Mouse (Mus musculus): ENCODE results near the gene Praf2. TPM values are rescaled to one million over a fixed set of nuclear protein-coding genes. Genes with fewer than 3 reads are reported as not detected.
A peak's percentile ranks its signal among the peaks of the same experiment; 100 is the strongest.

Gene Praf2
- polyA plus RNA-seq, 1 experiment from 2014 or later: 129 TPM

DNA sequence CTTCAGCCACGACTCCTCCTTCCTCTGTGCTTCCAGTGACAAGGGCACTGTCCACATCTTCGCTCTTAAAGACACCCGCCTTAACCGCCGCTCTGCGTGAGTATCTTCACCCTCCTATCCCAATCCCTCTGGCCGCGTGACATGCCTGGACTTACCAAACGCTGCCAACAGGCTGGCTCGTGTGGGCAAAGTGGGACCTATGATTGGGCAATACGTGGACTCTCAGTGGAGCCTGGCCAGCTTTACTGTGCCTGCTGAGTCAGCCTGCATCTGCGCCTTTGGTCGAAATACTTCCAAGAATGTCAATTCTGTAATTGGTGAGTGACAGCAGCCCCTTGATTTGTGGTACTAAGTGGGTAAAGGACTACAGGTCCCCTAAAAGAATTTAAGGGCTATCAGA is 1.1 kb upstream of the Praf2 start:
- ATAC-seq (ENCODE audit: low FRiP score): no peak
- no peak for DNase-seq (ENCODE audit: low spot score)
- no peak overlapping the region for H3K4me3 ChIP-seq (replicated peaks; ENCODE audit: low read length)
- H3K27ac ChIP-seq: no peak overlapping the region
- peaks cover 3% of the 10 kb centered on the region; the same call in 1 of the 2 replicates for H3K4me1 ChIP-seq (replicated peaks; ENCODE audit: control insufficient read depth, insufficient read depth, low read length)
- H3K9ac ChIP-seq: no peak overlapping the region
- no peak overlapping the region for H3K4me2 ChIP-seq (replicated peaks)
- H3K36me3 ChIP-seq (replicated peaks; ENCODE audit: control insufficient read depth, insufficient read depth): peaks cover 5% of the 10 kb centered on the region; the same call in 1 of the 2 replicates
- no peaks in the 10 kb centered on the region for H3K27me3 ChIP-seq (ENCODE audit: control insufficient read depth, insufficient read depth, low read length)
- 95% methylated on average over 13 of the region's 13 CpGs for WGBS
- no peaks in the 10 kb centered on the region for H3K9me3 ChIP-seq (ENCODE audit: control insufficient read depth, low read length)

DNA sequence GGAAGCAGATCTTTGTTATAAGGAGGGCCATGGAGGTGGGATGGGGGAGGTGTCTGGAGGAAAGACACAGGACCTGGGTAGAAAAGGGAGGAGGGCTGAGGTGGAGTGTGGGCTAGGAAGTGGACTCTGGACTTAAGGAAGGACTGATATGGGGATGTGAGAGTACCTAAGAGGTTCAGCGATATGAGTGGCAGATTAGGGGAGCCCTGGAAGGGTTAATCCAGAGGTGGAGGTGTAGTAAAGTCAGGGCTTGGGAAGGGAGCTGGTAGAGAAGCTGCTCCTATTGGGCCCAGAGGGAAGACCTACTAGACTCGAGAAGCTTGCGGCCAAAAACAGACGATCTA is 655 bp downstream of the Praf2 start:
- 36% methylated on average over 4 of the region's 4 CpGs for WGBS
- no peak for ATAC-seq (ENCODE audit: low FRiP score)

DNA sequence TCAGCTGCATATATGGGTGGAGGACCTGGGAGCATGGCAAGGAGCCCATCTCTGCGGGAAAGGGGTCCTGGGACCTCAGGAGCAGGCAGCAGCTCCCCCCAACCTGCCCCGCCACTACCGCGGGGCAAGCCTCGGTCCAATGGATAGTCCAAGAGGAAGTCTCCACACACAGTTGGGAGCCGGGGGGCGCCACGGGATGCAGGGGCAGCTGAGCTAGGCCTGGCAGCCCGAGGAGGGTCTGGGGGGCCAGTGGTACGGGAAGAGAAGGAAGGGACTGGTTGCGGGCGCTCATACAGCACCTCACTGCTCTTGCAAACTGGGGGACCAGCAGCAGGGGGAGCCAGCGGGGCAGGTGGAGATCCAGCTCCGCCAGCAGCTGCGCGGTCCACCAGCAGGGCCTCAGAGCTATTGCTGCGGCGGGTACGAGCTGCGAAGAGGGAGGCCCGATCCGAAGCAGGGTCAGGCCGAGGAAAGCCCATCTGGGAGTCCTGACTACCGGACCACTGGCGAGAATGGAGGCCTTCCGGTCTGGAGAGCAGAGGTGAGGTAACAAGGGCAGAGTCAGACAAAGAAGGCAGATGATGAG is 5.4 kb downstream of the Praf2 start:
- Histone ChIP-seq H3K4me3 (replicated peaks; ENCODE audit: low read length) (no peak overlapping the region), H3K4me1 (replicated peaks; ENCODE audit: control insufficient read depth, insufficient read depth, low read length) (peaks cover 3% of the 10 kb centered on the region; the same call in 1 of the 2 replicates), H3K27ac (no peak overlapping the region), H3K36me3 (replicated peaks; ENCODE audit: control insufficient read depth, insufficient read depth) (peaks cover 19% of the 10 kb centered on the region), H3K9ac (no peak overlapping the region), H3K4me2 (replicated peaks) (no peak overlapping the region), H3K27me3 (ENCODE audit: control insufficient read depth, insufficient read depth, low read length) (no peaks in the 10 kb centered on the region), H3K9me3 (ENCODE audit: control insufficient read depth, low read length) (no peaks in the 10 kb centered on the region)
- DNase-seq (ENCODE audit: low spot score) (peak; percentile 27), ATAC-seq (ENCODE audit: low FRiP score) (no peak)
- 39% methylated on average over 26 of the region's 26 CpGs for WGBS

More for the DNA sequence above, 655 bp downstream of the Praf2 start:
- Histone ChIP-seq H3K4me3 (replicated peaks; ENCODE audit: low read length) (peak overlapping the region; percentile 39), H3K36me3 (replicated peaks; ENCODE audit: control insufficient read depth, insufficient read depth) (peaks cover 5% of the 10 kb centered on the region), H3K9me3 (ENCODE audit: control insufficient read depth, low read length) (no peaks in the 10 kb centered on the region), H3K27me3 (ENCODE audit: control insufficient read depth, insufficient read depth, low read length) (no peaks in the 10 kb centered on the region), H3K4me1 (replicated peaks; ENCODE audit: control insufficient read depth, insufficient read depth, low read length) (peaks cover 3% of the 10 kb centered on the region; the same call in 1 of the 2 replicates), H3K4me2 (replicated peaks) (peak overlapping the region; percentile 51), H3K27ac (peak overlapping the region; percentile 73; the same call in 1 of the 2 replicates), H3K9ac (peak overlapping the region; percentile 56)
- no peak for DNase-seq (ENCODE audit: low spot score)

DNA sequence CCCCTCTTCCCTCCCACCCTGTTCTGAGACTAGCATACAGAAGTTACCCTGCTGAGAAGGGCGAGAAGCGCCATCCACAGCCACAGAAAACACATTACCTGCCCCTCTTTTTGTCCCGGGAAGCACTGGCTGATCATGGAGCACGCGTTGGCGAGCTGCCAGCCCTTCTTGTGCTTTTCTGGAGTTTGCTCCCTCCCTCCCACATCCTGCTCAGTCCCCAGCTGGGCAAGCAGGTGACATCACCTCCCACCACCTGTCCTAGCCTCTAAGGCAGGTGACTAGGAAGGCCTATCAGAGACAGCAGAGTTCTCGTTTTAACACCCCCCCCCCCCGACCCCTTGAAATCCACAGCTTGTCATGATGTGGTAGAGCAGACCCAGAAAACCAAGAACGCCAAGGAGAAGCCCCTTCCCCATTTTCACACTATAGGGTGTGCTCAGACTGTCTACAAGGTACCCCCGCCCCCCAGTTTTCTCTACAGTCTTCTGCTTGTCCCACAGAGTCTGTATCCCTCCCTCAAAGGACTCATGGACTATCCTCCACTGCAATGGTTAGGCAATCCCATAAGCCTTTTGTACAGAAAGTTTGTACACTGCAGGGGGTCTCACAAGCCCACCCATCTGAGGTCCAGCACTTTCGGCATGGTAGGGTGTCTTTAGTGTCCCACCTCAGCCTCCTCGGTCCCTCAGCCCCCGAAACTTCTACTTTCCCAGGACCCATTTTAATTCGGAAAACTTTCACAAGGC is 11.3 kb downstream of the Praf2 start:
- H3K4me2 ChIP-seq (replicated peaks): no peak overlapping the region
- peaks cover 16% of the 10 kb centered on the region; the same call in 1 of the 2 replicates for H3K36me3 ChIP-seq (replicated peaks; ENCODE audit: control insufficient read depth, insufficient read depth)
- H3K4me3 ChIP-seq (replicated peaks; ENCODE audit: low read length): no peak overlapping the region
- no peaks in the 10 kb centered on the region for H3K4me1 ChIP-seq (replicated peaks; ENCODE audit: control insufficient read depth, insufficient read depth, low read length)
- WGBS: 72% methylated on average over 14 of the region's 14 CpGs
- no peaks in the 10 kb centered on the region for H3K9me3 ChIP-seq (ENCODE audit: control insufficient read depth, low read length)
- no peak overlapping the region for H3K27ac ChIP-seq
- DNase-seq (ENCODE audit: low spot score): no peak
- no peak overlapping the region for H3K9ac ChIP-seq
- ATAC-seq (ENCODE audit: low FRiP score): no peak
- no peaks in the 10 kb centered on the region for H3K27me3 ChIP-seq (ENCODE audit: control insufficient read depth, insufficient read depth, low read length)

- Histone ChIP-seq H3K4me2 (replicated peaks) (no peak overlapping the region), H3K4me3 (replicated peaks; ENCODE audit: low read length) (no peak overlapping the region), H3K27me3 (ENCODE audit: control insufficient read depth, insufficient read depth, low read length) (no peaks in the 10 kb centered on the region), H3K9ac (no peak overlapping the region), H3K27ac (no peak overlapping the region), H3K9me3 (ENCODE audit: control insufficient read depth, low read length) (no peaks in the 10 kb centered on the region), H3K4me1 (replicated peaks; ENCODE audit: control insufficient read depth, insufficient read depth, low read length) (no peaks in the 10 kb centered on the region), H3K36me3 (replicated peaks; ENCODE audit: control insufficient read depth, insufficient read depth) (peaks cover 9% of the 10 kb centered on the region; the same call in 1 of the 2 replicates)
- ATAC-seq (ENCODE audit: low FRiP score): no peak
- WGBS: 81% methylated on average over 10 of the region's 10 CpGs
- no peak for DNase-seq (ENCODE audit: low spot score)
Observed at GRCm38 (mm10) chrX:7740082-7740819, 12.0 kb downstream of the Praf2 start.

GRCm38 (mm10) chrX:7741103-7741502 is 12.9 kb downstream of the Praf2 start:
- 80% methylated on average over 5 of the region's 5 CpGs for WGBS
- no peak overlapping the region for H3K4me3 ChIP-seq (replicated peaks; ENCODE audit: low read length)
- DNase-seq (ENCODE audit: low spot score) (no peak), ATAC-seq (ENCODE audit: low FRiP score) (no peak)
- no peak overlapping the region for H3K27ac ChIP-seq
- 0 out of 2 replicates have a peak, but pooled peaks cover 7% of the 10 kb centered on the region for H3K36me3 ChIP-seq (replicated peaks; ENCODE audit: control insufficient read depth, insufficient read depth)
- no peaks in the 10 kb centered on the region for H3K9me3 ChIP-seq (ENCODE audit: control insufficient read depth, low read length)
- H3K4me2 ChIP-seq (replicated peaks): no peak overlapping the region
- H3K27me3 ChIP-seq (ENCODE audit: control insufficient read depth, insufficient read depth, low read length): no peaks in the 10 kb centered on the region
- no peak overlapping the region for H3K9ac ChIP-seq
- H3K4me1 ChIP-seq (replicated peaks; ENCODE audit: control insufficient read depth, insufficient read depth, low read length): no peaks in the 10 kb centered on the region

DNA sequence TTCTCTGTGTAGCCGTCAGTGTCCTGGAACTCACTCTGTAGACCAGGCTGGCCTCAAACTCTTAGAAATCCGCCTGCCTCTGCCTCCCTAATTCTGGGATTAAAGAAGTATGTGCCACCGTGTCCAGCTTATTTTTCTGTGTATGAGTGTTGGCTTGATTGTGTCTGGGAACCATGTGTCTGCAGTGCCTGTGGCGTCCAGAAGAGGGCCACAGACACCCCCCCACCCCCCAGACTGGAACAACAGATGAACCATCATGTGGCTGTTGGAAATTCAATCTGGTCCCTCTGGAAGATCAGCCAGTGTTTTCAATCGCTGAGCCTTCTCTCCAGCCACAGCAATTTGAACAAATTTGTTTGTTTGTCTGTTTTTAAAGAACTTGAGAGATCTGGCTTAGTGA is 15.2 kb downstream of the Praf2 start:
- DNase-seq (ENCODE audit: low spot score) (no peak), ATAC-seq (ENCODE audit: low FRiP score) (no peak)
- WGBS: 68% methylated on average over 5 of the region's 5 CpGs
- Histone ChIP-seq H3K36me3 (replicated peaks; ENCODE audit: control insufficient read depth, insufficient read depth) (no peaks in the 10 kb centered on the region), H3K9me3 (ENCODE audit: control insufficient read depth, low read length) (no peaks in the 10 kb centered on the region), H3K27me3 (ENCODE audit: control insufficient read depth, insufficient read depth, low read length) (no peaks in the 10 kb centered on the region), H3K4me1 (replicated peaks; ENCODE audit: control insufficient read depth, insufficient read depth, low read length) (no peaks in the 10 kb centered on the region), H3K4me3 (replicated peaks; ENCODE audit: low read length) (no peak overlapping the region), H3K9ac (no peak overlapping the region), H3K27ac (no peak overlapping the region), H3K4me2 (replicated peaks) (no peak overlapping the region)

DNA sequence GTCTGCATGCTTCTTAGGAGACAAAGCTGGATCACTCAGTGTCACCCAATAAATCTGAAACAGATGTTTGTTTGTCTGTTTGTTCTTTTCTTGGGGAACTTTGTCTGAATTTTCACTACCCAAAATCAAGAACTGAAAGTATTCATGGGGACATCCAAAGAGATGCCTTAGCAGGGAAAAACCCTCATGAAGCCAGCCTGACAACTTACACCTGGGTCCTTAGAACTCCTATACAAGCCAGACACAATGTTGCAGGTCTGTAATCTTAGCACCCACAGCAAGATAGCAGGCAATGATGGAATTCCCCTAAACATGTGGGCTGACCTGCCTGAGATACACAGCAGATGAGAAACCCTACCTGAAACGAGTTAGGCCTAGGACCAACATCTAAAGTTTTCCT is 16.7 kb downstream of the Praf2 start:
- Histone ChIP-seq H3K9me3 (ENCODE audit: control insufficient read depth, low read length) (no peaks in the 10 kb centered on the region), H3K9ac (no peak overlapping the region), H3K36me3 (replicated peaks; ENCODE audit: control insufficient read depth, insufficient read depth) (no peaks in the 10 kb centered on the region), H3K4me1 (replicated peaks; ENCODE audit: control insufficient read depth, insufficient read depth, low read length) (0 out of 2 replicates have a peak, but pooled peaks cover 5% of the 10 kb centered on the region), H3K4me2 (replicated peaks) (no peak overlapping the region), H3K27ac (no peak overlapping the region), H3K4me3 (replicated peaks; ENCODE audit: low read length) (no peak overlapping the region), H3K27me3 (ENCODE audit: control insufficient read depth, insufficient read depth, low read length) (no peaks in the 10 kb centered on the region)
- no peak for DNase-seq (ENCODE audit: low spot score)
- no peak for ATAC-seq (ENCODE audit: low FRiP score)
- WGBS: 72% methylated on average over 1 of the region's 1 CpGs

DNA sequence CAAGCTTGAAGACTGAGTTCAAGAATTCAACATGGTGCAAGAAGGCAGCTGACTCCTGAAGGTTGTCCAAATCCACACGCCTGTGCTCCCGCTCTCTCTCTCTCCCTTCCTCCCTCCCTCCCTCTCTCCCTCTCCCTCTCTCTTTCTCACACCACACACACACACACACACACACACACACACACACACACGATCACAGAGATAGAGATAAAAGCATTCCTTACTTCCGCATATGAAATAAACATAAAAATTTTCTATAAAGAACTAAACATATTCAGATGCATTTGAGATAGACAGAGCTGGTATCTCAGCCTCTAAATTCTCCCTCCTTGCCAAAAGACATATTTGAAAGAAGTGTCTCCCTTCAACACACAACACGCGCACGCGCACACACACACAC is 17.2 kb downstream of the Praf2 start:
- no peaks in the 10 kb centered on the region for H3K27me3 ChIP-seq (ENCODE audit: control insufficient read depth, insufficient read depth, low read length)
- H3K27ac ChIP-seq: no peak overlapping the region
- DNase-seq (ENCODE audit: low spot score) (no peak), ATAC-seq (ENCODE audit: low FRiP score) (no peak)
- H3K9me3 ChIP-seq (ENCODE audit: control insufficient read depth, low read length): no peaks in the 10 kb centered on the region
- no peak overlapping the region for H3K9ac ChIP-seq
- no peak overlapping the region for H3K4me3 ChIP-seq (replicated peaks; ENCODE audit: low read length)
- H3K4me1 ChIP-seq (replicated peaks; ENCODE audit: control insufficient read depth, insufficient read depth, low read length): 0 out of 2 replicates have a peak, but pooled peaks cover 5% of the 10 kb centered on the region
- WGBS: 93% methylated on average over 8 of the region's 8 CpGs
- H3K4me2 ChIP-seq (replicated peaks): no peak overlapping the region
- no peaks in the 10 kb centered on the region for H3K36me3 ChIP-seq (replicated peaks; ENCODE audit: control insufficient read depth, insufficient read depth)

Measured in hindbrain, embryonic 14.5 days (tissue).